28 mouse cellular contexts compared by ENCODE assay signal in genomic region chr16:34933173-34933572, GRCm38 (mm10).
DNase-seq lines count a peak whose midpoint lies in the region; ATAC-seq and TF ChIP-seq lines count a peak whose summit lies in the region.
"Had no signal": no experiment of that assay in that cellular context is flagged by ENCODE, and none has a peak within 500 bp of the region (broad histone marks: within the 10 kb centered on the region; RNA-seq: fewer than 3 reads in every experiment).

No protein-coding gene starts in this region.

- WGBS in intestine, embryonic 14.5 days: 42% methylated on average over 4 of the region's 4 CpGs
- 23% methylated on average over 4 of the region's 4 CpGs for whole genome bisulfite sequencing in liver, embryonic 12.5 days (ENCODE audit: insufficient replicate concordance)
- WGBS in lung, postnatal 0 days: 58% methylated on average over 4 of the region's 4 CpGs

- H3K4me2 ChIP-seq in intestine, embryonic 14.5 days (ENCODE audit: low read length): no peak overlapping the region
- peak overlapping the region; percentile 19 for H3K4me2 ChIP-seq in liver, embryonic 12.5 days
- no peak overlapping the region for H3K4me2 ChIP-seq in lung, postnatal 0 days (replicated peaks; ENCODE audit: low read depth, low read length)
- H3K4me2 ChIP-seq: embryonic facial prominence, embryonic 15.5 days; forebrain, embryonic 12.5 days; heart, embryonic 11.5 days; hindbrain, embryonic 14.5 days; midbrain, embryonic 15.5 days had no signal

- no peak overlapping the region for H3K9ac ChIP-seq in intestine, embryonic 14.5 days (ENCODE audit: low read length)
- no peak overlapping the region for H3K9ac ChIP-seq in liver, embryonic 12.5 days
- H3K9ac ChIP-seq in lung, postnatal 0 days (replicated peaks; ENCODE audit: low read depth): no peak overlapping the region
- H3K9ac ChIP-seq: embryonic facial prominence, embryonic 15.5 days; forebrain, embryonic 12.5 days; hindbrain, embryonic 14.5 days; midbrain, embryonic 15.5 days had no signal

- no peak overlapping the region for H3K4me3 ChIP-seq in intestine, embryonic 14.5 days (ENCODE audit: low read depth, low read length)
- no peak overlapping the region for H3K4me3 ChIP-seq in liver, embryonic 12.5 days
- H3K4me3 ChIP-seq in lung, postnatal 0 days (ENCODE audit: low read depth, low read length): no peak overlapping the region
- H3K4me3 ChIP-seq: embryonic facial prominence, embryonic 15.5 days; forebrain, embryonic 12.5 days; midbrain, embryonic 10.5 days; midbrain, embryonic 15.5 days had no signal

- no peaks in the 10 kb centered on the region for H3K27me3 ChIP-seq in intestine, embryonic 14.5 days (replicated peaks; ENCODE audit: control insufficient read depth, insufficient read depth, low read length)
- no peaks in the 10 kb centered on the region for H3K27me3 ChIP-seq in liver, embryonic 12.5 days (replicated peaks)
- no peaks in the 10 kb centered on the region for H3K27me3 ChIP-seq in lung, postnatal 0 days (replicated peaks; ENCODE audit: insufficient read depth, low read length)
- H3K27me3 ChIP-seq: embryonic facial prominence, embryonic 15.5 days; forebrain, embryonic 12.5 days; midbrain, embryonic 15.5 days; Patski had no signal

- no peaks in the 10 kb centered on the region for H3K9me3 ChIP-seq in intestine, embryonic 14.5 days (ENCODE audit: control insufficient read depth, low read length)
- H3K9me3 ChIP-seq in liver, embryonic 12.5 days (replicated peaks): no peaks in the 10 kb centered on the region
- no peaks in the 10 kb centered on the region for H3K9me3 ChIP-seq in lung, postnatal 0 days (ENCODE audit: low read length)
- H3K9me3 ChIP-seq: embryonic facial prominence, embryonic 15.5 days; forebrain, embryonic 12.5 days; midbrain, embryonic 10.5 days; midbrain, embryonic 15.5 days had no signal

- ATAC-seq in intestine, embryonic 14.5 days (replicated peaks; ENCODE audit: low FRiP score, low TSS enrichment, low read depth): no peak
- ATAC-seq in liver, embryonic 12.5 days: peak; percentile 73
- 0 out of 2 replicates have a peak, but pooled peaks have one; percentile 20 for ATAC-seq in megakaryocyte progenitor cell, adult 5-6 weeks (replicated peaks; ENCODE audit: poor library complexity)
- no peak for ATAC-seq in lung, postnatal 0 days
- ATAC-seq: inflammation-experienced regulatory T-cells, adult 6 months; midbrain, embryonic 15.5 days; Patski had no signal

- TF ChIP-seq EP300 in lung, postnatal 0 days (IDR thresholded peaks at IDR 0.05): no peak

- no peak for TF ChIP-seq CTCF in lung, postnatal 0 days (IDR thresholded peaks at IDR 0.05)

- peaks cover 22% of the 10 kb centered on the region for H3K36me3 ChIP-seq in intestine, embryonic 14.5 days (ENCODE audit: control insufficient read depth, insufficient read depth, low read length)
- no peaks in the 10 kb centered on the region for H3K36me3 ChIP-seq in liver, embryonic 12.5 days
- H3K36me3 ChIP-seq in lung, postnatal 0 days (ENCODE audit: insufficient read depth, low read length): peaks cover 4% of the 10 kb centered on the region; the same call in 1 of the 2 replicates
- H3K36me3 ChIP-seq: embryonic facial prominence, embryonic 15.5 days; forebrain, embryonic 12.5 days; midbrain, embryonic 15.5 days had no signal

- H3K27ac ChIP-seq in intestine, embryonic 14.5 days (ENCODE audit: low read depth): peak overlapping the region; percentile 4; the same call in 1 of the 2 replicates
- no peak overlapping the region for H3K27ac ChIP-seq in liver, embryonic 12.5 days
- no peak overlapping the region for H3K27ac ChIP-seq in lung, postnatal 0 days (ENCODE audit: low read length)
- H3K27ac ChIP-seq: embryonic facial prominence, embryonic 15.5 days; forebrain, embryonic 12.5 days; hindbrain, embryonic 14.5 days; macrophage; midbrain, embryonic 10.5 days; midbrain, embryonic 15.5 days had no signal

- peak; percentile 13 for DNase-seq in c-Kit-positive CD71-positive TER-119-negative erythroid progenitor cells, embryonic 14.5 days (ENCODE audit: low read depth)
- DNase-seq in intestine, embryonic 14.5 days (ENCODE audit: low spot score): no peak
- no peak for DNase-seq in lung, postnatal 0 days (ENCODE audit: low spot score)
- DNase-seq in spleen, adult 18-20 months: no peak
- DNase-seq in cerebellum, adult 18-20 months: no peak
- DNase-seq: adrenal gland, postnatal 10 days; cerebellum, adult 11-12 months; cerebellum, postnatal 10 days; gastrocnemius, postnatal 36 days; heart, adult 18-20 months; heart, postnatal 4 days; kidney, adult 9 months; kidney, postnatal 10 days; layer of hippocampus, postnatal 36 days; right cerebral cortex, adult 18-20 months; thymus, adult 2 months; thymus, postnatal 36 days had no signal

- H3K4me1 ChIP-seq in intestine, embryonic 14.5 days (replicated peaks; ENCODE audit: control insufficient read depth, insufficient read depth, low read length): peaks cover 42% of the 10 kb centered on the region
- peaks cover 52% of the 10 kb centered on the region for H3K4me1 ChIP-seq in liver, embryonic 12.5 days
- peaks cover 16% of the 10 kb centered on the region for H3K4me1 ChIP-seq in lung, postnatal 0 days (ENCODE audit: insufficient read depth, low read depth, low read length)
- H3K4me1 ChIP-seq: midbrain, embryonic 15.5 days had no signal

Comparison
In these comparisons a context has a peak if more than half of its experiments do, and no peak if none do; other contexts are left out.
1. ATAC-seq: peak in liver, embryonic 12.5 days (single experiment) and megakaryocyte progenitor cell, adult 5-6 weeks (single experiment); none in intestine, embryonic 14.5 days (single experiment) and lung, postnatal 0 days (single experiment).